Comparison of ENCODE assay signal across 9 mouse cellular contexts in the genomic region with DNA sequence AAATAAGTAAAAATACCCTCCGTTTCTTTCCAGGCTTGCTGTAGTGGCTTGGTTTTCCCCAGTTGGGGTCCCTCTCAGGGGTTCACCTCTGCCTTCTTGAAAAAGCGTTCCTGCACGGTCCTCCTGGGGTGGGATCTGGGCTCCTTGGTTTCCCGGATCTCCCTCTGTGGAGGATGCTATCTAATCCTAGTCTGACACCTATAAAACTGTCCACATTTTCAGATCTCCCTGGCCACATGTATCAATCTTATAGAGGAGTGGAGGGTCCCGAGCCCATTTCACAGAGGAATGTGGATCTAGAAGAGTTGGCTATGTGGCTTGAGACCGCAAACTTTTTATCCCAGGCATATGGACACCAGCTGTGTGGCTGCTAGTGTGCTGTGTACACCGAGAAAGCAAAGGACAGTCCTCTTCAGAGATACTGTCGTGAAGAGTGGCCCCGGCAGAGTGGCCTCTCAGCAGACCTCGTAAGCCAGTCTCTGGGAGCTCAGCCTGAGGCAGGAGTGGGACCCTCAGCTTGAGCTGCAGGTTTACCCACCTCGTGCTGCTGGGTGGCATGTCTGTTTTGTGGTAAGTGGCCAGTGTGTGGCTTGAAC. TPM values are rescaled to one million over a fixed set of nuclear protein-coding genes. Genes with fewer than 3 reads are reported as not detected.
A peak's percentile ranks its signal among the peaks of the same experiment; 100 is the strongest.
DNase-seq lines count a peak whose midpoint lies in the region; ATAC-seq lines count a peak whose summit lies in the region.
"Had no signal": no experiment of that assay in that cellular context is flagged by ENCODE, and none has a peak within 500 bp of the region (broad histone marks: within the 10 kb centered on the region; RNA-seq: fewer than 3 reads in every experiment).

No protein-coding gene starts in this region.

- H3K27me3 ChIP-seq in heart, embryonic 10.5 days (ENCODE audit: insufficient read depth, poor library complexity, severe bottlenecking), result peaks cover 80% of the 10 kb centered on the region
- H3K27me3 ChIP-seq in embryonic facial prominence, embryonic 14.5 days (replicated peaks; ENCODE audit: control insufficient read depth, insufficient read depth, low read length), result peaks cover 59% of the 10 kb centered on the region
- no peaks in the 10 kb centered on the region for H3K27me3 ChIP-seq in hindbrain, embryonic 16.5 days (replicated peaks; ENCODE audit: control insufficient read depth, insufficient read depth, low read length)
- peaks cover 81% of the 10 kb centered on the region for H3K27me3 ChIP-seq in midbrain, embryonic 12.5 days

- peak overlapping the region; percentile 70 for H3K4me2 ChIP-seq in embryonic facial prominence, embryonic 14.5 days (ENCODE audit: low read depth, low read length)
- H3K4me2 ChIP-seq in hindbrain, embryonic 16.5 days (ENCODE audit: low read length), result peak overlapping the region; percentile 77
- peak overlapping the region; percentile 73 for H3K4me2 ChIP-seq in midbrain, embryonic 12.5 days (replicated peaks)

- peak overlapping the region; percentile 87 for H3K4me3 ChIP-seq in heart, embryonic 10.5 days
- peak overlapping the region; percentile 52 for H3K4me3 ChIP-seq in embryonic facial prominence, embryonic 14.5 days (ENCODE audit: low read depth, low read length)
- H3K4me3 ChIP-seq in hindbrain, embryonic 16.5 days (ENCODE audit: low read length), result peak overlapping the region; percentile 86; the same call in 1 of the 2 replicates
- H3K4me3 ChIP-seq in midbrain, embryonic 12.5 days, result no peak overlapping the region

- no peaks in the 10 kb centered on the region for H3K9me3 ChIP-seq in heart, embryonic 10.5 days
- H3K9me3 ChIP-seq in embryonic facial prominence, embryonic 14.5 days (ENCODE audit: control insufficient read depth, low read length), result no peaks in the 10 kb centered on the region
- no peaks in the 10 kb centered on the region for H3K9me3 ChIP-seq in hindbrain, embryonic 16.5 days (ENCODE audit: control insufficient read depth, low read length)
- H3K9me3 ChIP-seq in midbrain, embryonic 12.5 days, result no peaks in the 10 kb centered on the region

- 0 out of 2 replicates have a peak overlapping the region, but pooled peaks have one; percentile 64 for H3K9ac ChIP-seq in embryonic facial prominence, embryonic 14.5 days (ENCODE audit: low read depth, low read length)
- H3K9ac ChIP-seq in hindbrain, embryonic 16.5 days (ENCODE audit: low read depth, low read length), result peak overlapping the region; percentile 96; the same call in 1 of the 2 replicates
- no peak overlapping the region for H3K9ac ChIP-seq in midbrain, embryonic 12.5 days (replicated peaks)

- peak overlapping the region; percentile 47; the same call in 1 of the 2 replicates for H3K27ac ChIP-seq in heart, embryonic 10.5 days
- no peak overlapping the region for H3K27ac ChIP-seq in embryonic facial prominence, embryonic 14.5 days (replicated peaks; ENCODE audit: low read depth, low read length)
- peak overlapping the region; percentile 96 for H3K27ac ChIP-seq in hindbrain, embryonic 16.5 days (ENCODE audit: low read depth, low read length)
- peak overlapping the region; percentile 90 for H3K27ac ChIP-seq in midbrain, embryonic 12.5 days (replicated peaks)

- 22% methylated on average over 11 of the region's 11 CpGs for WGBS in heart, embryonic 10.5 days
- 20% methylated on average over 11 of the region's 11 CpGs for WGBS in embryonic facial prominence, embryonic 14.5 days
- WGBS in hindbrain, embryonic 16.5 days, result 21% methylated on average over 11 of the region's 11 CpGs
- WGBS in midbrain, embryonic 12.5 days, result 26% methylated on average over 11 of the region's 11 CpGs

- peaks cover 59% of the 10 kb centered on the region for H3K4me1 ChIP-seq in heart, embryonic 10.5 days
- peaks cover 10% of the 10 kb centered on the region; the same call in 1 of the 2 replicates for H3K4me1 ChIP-seq in embryonic facial prominence, embryonic 14.5 days (ENCODE audit: control insufficient read depth, insufficient read depth, low read length)
- H3K4me1 ChIP-seq in hindbrain, embryonic 16.5 days (ENCODE audit: control insufficient read depth, insufficient read depth, low read depth, low read length), result peaks cover 38% of the 10 kb centered on the region
- peaks cover 45% of the 10 kb centered on the region for H3K4me1 ChIP-seq in midbrain, embryonic 12.5 days

- ATAC-seq in embryonic facial prominence, embryonic 14.5 days (ENCODE audit: low read depth), result no peak
- no peak for ATAC-seq in hindbrain, embryonic 16.5 days
- no peak for ATAC-seq in midbrain, embryonic 12.5 days (ENCODE audit: low FRiP score, low read depth)
- no peak for ATAC-seq in CD4-positive, CD25-positive, alpha-beta regulatory T cell, adult 4 months

- no peaks in the 10 kb centered on the region for H3K36me3 ChIP-seq in heart, embryonic 10.5 days
- no peaks in the 10 kb centered on the region for H3K36me3 ChIP-seq in embryonic facial prominence, embryonic 14.5 days (ENCODE audit: control insufficient read depth, insufficient read depth, low read length)
- H3K36me3 ChIP-seq in hindbrain, embryonic 16.5 days (ENCODE audit: control insufficient read depth, insufficient read depth, low read length), result no peaks in the 10 kb centered on the region
- H3K36me3 ChIP-seq in midbrain, embryonic 12.5 days, result no peaks in the 10 kb centered on the region

- no peak for DNase-seq in heart, embryonic 10.5 days (ENCODE audit: low spot score)
- DNase-seq in heart, adult 9 months (ENCODE audit: low spot score in 2 of 2), result no peak
- no peak for DNase-seq in embryonic facial prominence, embryonic 14.5 days (ENCODE audit: low spot score)
- no peak for DNase-seq in spleen, adult 12 weeks (ENCODE audit: low spot score)
- DNase-seq in gastrocnemius, adult 18-20 months (ENCODE audit: low spot score), result no peak

RNA-seq across cellular contexts. Expression of gene Cbfa2t3, which starts 19.5 kb away (rescaled TPM):
- polyA plus RNA-seq in heart, embryonic 10.5 days (2016; fragmentation: Nextera tagmentation; extraction: Ambion mirVana), result 3.8 and 5.5 TPM in 2 replicates
- polyA plus RNA-seq in embryonic facial prominence, embryonic 14.5 days (2014; fragmentation: Nextera tagmentation; extraction: Ambion mirVana), result 7.2 and 8.1 TPM in 2 replicates
- polyA plus RNA-seq in hindbrain, embryonic 16.5 days (2015; fragmentation: Nextera tagmentation; extraction: Ambion mirVana), result 12.6 and 18.3 TPM in 2 replicates
- polyA plus RNA-seq in midbrain, embryonic 12.5 days (2016; fragmentation: Nextera tagmentation; extraction: Ambion mirVana), result 12.9 and 14.5 TPM in 2 replicates
- 10 to 100 TPM; 16.1 to 25.9 TPM for total RNA-seq in gastrocnemius, adult 18-20 months (2021)
- polyA plus RNA-seq in CD4-positive, CD25-positive, alpha-beta regulatory T cell, adult 4 months (2017; shearing (Covaris generic)), result under 1 TPM in 1 of 2 experiments, not detected in 1; 0.25 TPM

RNA-seq across cellular contexts. Expression of gene Pabpn1l, which starts 56.9 kb away (rescaled TPM):
- polyA plus RNA-seq in heart, embryonic 10.5 days (2016; fragmentation: Nextera tagmentation; extraction: Ambion mirVana), result 0.19 TPM in 1 of 2 replicates, not detected in the other
- polyA plus RNA-seq in embryonic facial prominence, embryonic 14.5 days (2014; fragmentation: Nextera tagmentation; extraction: Ambion mirVana), result 0.35 TPM in 1 of 2 replicates, not detected in the other
- polyA plus RNA-seq in hindbrain, embryonic 16.5 days (2015; fragmentation: Nextera tagmentation; extraction: Ambion mirVana), result not detected in 2 replicates
- polyA plus RNA-seq in midbrain, embryonic 12.5 days (2016; fragmentation: Nextera tagmentation; extraction: Ambion mirVana), result not detected in 2 replicates
- total RNA-seq in gastrocnemius, adult 18-20 months (2021), result not detected
- polyA plus RNA-seq in CD4-positive, CD25-positive, alpha-beta regulatory T cell, adult 4 months (2017; shearing (Covaris generic)), result not detected
- total RNA-seq: adrenal gland, postnatal 25 days had no signal
